Mouse (Mus musculus) 3134 (cell line): Measurements from ENCODE around the gene Maz.

Experiments
- DNase-seq: peaks from one replicate; pipeline ENCODE4 v3.0.0-alpha.2; 2011; ENCODE audit warnings: low spot score; ENCODE audit not compliant: insufficient read length; ENCODE audit errors: extremely low read depth

The Maz gene

DNA sequence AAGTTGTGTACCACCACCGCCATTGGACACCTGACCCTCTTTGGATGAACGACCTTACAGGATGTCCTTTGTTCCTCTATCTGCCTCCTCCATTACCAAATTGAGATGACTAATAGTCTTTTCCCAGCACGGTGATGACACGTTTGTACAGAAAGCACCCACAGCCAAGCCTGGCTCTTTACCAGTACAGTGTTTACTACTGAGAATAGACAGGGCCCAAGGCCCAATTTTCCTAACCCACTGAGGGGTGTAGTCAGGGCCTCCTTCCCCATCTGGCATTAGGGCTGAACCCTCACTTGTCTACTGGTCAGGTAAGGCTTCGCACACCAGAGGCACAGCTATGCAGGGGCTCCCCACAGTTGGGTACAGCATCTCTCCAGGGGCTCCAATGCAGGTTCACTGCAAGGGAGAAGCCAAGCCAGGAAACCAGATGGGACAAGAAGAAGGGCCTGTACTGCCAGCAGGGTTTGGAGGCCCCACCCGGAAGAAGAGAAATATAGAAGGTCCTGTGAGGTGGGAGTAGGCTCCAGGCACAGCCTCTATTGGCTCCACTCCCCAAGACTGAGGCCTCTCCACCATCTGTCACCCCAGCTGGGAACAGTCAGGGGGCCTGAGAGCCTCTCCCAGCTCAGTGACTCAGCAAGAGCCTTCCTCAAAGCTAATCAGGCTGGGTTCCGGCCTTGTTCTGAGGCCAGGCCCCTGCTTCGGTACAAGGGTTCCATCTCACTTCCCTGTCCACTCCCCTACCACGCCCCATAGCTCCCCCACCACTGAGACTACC lies 18.4 kb downstream of the Maz start:
- DNase-seq, result peak; percentile 78

DNA sequence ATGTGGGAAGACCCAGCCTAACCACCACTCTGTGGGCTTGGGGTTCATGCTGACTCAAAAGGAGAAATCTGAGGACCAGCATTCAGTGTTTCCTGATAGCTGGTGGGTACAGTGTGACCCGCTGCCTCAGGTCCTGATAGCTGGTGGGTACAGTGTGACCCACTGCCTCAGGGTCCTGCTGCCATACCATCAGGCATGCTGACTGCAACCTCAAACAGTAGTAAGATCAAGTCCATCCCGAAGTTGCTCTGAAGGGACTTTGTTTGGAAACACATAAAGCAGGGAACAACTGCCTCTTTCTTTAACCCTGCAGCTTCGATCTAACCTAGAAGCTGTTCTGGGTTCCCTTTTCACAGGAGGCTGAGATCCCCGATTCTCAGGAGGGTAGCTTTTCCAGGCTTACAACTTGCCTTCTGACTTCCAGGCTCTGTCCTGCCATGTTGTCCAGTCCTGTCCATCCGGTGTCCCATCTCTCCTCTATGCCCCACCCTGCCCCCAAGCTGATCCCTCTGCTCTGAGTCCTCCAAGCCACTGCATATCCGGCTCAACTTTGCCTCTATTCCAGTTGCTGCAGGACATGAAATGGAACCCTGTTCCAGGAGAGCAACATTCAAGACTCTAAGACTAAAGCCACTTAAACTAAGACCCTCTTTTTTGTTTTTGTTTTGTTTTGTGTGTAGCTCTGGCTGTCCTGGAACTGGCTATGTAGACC lies 19.4 kb downstream of the Maz start:
- DNase-seq, result no peak

DNA sequence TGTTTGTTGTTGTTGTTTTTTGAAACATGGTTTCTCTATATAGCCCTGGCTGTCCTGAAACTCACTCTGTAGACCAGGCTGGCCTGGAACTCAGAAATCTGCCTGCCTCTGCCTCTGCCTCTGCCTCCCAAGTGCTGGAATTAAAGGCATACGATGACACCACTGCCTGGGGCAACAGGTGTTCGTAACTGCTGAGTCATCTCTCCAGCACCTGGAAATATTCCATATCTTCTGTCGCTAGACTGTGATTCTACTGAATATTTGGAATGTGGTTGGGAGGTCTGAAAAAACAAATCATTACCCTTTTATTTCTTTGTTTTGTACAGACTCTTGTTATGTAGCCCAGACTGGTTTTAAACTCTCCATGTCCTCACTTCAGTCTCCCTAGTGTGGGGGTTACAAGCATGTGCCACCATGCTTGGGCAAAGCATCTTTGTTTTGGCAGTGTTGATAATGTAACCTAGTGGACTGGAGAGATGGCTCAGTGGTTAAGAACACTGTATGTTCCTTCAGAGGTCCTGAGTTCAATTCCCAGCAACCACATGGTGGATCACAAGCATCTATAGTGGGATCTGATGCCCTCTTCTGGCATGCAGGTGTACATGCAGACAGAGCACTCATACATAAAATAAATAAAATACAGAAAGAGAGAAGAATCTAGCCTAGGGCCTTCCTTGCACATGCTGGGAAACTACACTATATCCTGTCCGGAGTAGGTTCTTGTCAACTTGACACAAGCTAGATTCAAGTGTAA lies 22.5 kb downstream of the Maz start:
- DNase-seq, result no peak

DNA sequence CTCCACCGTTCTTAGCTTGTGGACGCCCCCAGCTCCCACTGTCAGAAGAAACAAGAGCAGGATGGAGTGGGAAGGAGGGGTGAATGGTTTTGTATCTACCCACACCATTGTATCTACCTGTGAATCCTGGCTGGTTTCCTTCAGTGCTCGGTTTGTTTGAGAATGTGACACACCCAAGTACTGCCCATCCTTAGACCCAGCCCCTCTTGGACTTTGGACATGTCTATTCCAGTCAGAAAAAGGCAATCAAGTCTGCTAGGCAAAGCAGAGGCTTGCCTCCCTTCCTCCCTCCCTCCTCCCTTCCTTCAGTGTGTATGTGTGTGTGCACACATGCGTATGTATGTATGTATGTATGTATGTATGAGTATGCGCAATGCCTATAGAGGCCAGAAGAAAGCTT lies 23.2 kb downstream of the Maz start:
- no peak for DNase-seq

DNA sequence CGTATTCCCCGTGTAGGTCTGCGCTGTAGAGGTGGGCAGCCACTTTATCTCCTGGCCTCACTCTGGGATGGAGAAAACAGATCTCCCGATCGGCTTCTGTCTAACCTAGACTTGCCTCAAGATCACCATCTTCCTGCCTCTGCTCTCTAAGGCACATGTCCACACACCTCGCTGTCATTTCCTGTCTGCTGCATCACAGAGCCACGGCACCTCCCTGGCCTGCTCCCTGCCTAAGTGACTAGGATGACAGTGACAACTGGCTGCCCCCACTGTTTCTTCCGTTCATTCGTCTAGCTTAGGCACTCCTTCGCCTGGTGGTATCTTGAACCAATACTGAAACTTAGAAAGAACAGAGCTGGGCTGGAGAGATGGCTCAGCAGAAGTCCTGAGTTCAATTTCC lies 27.3 kb downstream of the Maz start:
- DNase-seq, result no peak

DNA sequence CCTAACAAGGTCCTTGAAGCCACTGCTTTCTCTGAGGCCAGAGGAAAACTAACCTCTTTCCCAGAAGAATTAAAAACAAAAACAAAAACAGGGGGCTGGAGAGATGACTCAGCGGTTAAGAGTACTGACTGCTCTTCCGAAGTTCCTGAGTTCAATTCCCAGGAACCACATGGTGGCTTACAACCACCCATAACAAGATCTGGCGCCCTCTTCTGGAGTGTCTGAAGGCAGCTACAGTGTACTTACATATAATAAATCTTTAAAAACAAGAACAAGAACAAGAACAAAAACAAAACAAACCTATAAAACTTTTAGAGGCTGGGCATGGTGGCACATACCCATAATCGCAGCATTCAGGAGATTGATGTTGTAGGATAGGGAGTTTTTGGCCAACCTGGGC lies 30.4 kb downstream of the Maz start:
- DNase-seq, result no peak

DNA sequence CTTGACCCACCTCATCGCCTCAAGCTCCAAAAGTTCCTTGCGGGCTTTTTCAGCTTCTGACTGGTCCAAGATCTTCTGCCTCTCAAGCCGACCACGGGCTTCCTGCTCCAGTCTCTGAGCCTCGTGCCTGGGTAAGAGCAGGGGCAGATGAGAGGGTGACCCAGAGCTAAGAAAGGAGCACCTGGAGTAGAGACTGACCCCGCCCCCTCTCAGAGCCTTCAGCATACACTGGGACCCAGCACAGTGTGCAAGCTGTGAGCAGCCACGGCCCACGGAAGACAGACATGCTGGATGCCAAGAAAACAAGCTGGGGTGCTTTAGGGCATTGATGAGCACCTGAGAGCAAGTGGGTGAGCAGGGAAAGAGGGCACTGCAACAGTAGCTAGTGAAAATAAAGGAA lies 38.0 kb downstream of the Maz start:
- DNase-seq, result no peak

DNA sequence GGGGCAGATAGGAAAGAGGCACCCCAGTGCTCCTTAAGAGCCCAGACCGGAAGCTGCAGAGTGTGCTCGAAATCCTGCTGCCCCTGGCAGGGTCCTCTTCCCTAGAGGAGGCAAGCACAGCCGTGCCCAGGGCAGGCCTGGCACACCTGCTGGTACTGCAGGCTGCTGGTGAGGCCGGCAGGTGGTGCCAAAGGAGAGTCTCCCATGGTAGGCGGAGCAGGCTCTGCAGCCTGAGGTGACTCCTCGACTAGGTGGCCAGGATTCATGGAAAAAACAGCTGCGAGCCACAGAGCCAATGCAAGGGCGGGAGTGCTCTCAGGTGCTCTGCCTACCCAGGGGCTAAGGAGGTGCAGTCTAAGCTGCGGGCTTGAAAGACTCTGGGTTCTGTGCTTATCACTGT lies 40.5 kb downstream of the Maz start:
- no peak for DNase-seq

DNA sequence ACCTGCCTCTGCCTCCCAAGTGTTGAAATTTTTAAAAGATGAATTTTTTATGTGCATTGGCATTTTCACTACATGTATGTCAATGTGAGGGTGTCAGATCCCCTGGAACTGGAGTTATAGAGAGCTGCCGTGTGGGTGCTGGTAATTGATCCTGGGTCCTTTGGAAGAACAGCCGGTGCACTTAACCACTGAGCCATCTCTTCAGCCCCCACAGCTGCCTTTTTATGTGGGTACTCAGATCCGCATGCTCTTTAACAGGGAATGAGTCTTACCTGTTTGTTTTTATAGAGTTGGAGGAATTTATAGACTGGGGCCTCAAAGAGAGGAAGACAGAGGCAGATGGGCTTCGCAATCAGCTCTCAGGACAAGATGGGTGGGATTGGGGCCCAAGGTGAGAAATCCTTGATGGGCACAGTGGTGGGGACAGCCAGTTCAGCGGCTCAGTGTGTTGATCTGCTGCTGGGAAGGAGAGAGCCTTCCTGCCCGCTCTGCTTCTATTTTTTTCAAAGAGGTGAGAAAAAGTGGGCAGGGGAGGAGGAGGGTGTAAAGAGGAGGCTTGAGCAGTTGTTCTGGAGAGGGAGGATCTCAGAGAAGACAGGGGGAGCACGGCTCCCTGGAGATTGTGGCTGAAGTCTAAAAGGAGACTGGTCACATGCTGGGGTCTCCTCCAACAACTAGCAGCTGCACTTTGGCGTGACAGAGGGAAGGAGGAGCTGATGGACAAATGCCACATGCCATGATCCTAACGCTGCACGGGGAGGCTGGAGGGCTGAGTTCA lies 42.0 kb downstream of the Maz start:
- DNase-seq, result no peak

DNA sequence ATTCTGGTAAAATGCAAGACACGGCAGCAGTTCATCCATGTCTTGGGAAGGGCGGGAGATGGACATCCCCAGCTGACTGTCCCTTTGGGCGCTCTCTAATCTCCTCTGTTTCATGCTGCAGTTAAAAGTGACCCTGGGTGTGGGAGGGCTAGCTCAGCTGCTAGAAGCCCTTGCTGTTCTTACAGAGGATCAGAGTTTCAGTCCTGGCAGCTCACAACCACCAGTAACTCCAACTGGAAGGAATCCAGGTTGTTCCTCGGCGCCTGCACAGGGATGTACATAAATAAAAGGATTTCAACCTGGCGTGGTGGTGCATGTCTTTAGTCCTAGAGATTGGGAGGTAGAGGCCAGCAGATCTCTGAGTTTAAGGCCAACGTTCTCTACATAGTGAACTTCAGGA lies 43.7 kb downstream of the Maz start:
- no peak for DNase-seq

DNA sequence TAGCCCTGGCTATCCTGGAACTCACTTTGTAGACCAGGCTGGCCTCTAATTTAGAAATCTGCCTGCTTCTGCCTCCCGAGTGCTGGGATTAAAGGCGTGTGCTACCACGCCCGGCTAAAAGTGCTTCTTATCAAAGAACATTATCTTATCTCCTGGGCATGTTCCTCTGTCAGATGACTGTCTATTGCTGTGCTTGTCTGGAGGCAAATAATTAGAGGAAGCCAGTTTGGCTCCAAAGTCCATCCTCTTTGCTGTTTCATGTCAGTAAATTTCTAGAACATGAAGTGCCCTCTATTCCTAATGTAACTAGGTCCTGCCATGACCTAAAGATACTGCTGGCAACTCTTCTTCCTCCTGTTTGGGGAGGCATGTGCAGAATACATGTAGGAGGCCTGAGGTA lies 44.8 kb downstream of the Maz start:
- no peak for DNase-seq

DNA sequence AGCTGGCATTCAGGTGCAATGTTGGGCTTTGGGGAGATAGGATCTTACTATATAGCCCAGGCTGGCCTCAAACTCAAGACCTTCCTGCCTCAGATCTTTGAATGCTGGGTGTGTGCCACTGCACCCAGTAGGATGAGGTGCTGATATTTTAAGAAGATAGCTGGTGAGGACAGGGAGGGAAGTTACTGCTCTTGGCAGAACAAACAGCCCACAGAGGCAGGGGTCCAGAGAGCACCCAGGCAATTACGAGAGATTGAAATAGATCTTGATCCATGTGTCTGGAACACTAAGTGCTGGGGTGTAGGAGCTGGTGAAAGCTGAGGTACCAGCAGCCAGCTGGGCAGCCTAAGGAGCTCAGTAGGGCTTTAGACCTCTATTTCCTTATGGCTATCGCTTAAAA lies 45.2 kb downstream of the Maz start:
- DNase-seq, result no peak

DNA sequence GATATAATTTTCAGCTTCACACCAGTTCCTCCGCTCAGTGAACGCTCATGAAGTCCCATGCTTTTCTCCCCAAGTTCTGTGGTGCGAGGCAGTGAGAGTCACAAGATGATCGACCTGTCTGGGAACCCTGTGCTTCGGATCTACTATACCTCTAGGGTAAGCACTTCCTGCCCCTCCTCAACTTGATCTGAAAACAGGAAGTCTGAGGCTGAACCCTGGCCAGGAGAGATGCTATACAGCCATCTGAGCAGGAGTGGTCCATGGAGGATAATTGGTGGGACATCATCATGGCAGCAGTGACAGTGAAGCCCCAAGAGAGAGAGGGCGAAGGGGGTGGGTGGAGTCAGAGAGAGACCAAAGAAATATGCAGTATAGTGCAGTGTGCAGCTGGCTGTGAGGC lies 48.0 kb downstream of the Maz start:
- no peak for DNase-seq

DNA sequence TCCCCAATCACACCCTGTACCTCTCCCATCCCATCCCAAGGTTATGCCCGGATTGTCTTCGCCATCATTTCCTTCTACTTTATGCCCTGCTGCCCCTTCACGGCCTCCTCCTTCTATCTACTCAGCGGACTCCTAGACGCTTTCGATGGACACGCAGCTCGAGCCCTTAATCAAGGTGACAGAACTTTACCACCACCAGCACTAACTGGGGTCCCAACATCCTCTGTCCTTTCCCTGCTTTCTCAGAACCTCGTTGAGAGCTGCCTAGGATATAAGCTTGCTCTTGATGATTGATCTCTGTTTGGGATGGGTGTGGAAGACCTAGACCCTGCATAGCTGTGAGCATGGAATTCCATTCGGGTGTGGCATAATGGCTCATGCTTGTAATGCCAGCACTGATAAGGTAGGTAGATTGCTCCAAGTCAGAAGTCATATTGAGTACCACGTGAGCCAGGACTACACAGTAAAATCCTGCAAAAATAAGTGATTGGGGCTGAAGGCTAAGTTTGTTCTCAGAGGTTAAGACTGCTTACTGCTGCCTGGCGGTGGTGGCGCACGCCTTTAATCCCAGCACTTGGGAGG lies 49.9 kb downstream of the Maz start:
- no peak for DNase-seq

DNA sequence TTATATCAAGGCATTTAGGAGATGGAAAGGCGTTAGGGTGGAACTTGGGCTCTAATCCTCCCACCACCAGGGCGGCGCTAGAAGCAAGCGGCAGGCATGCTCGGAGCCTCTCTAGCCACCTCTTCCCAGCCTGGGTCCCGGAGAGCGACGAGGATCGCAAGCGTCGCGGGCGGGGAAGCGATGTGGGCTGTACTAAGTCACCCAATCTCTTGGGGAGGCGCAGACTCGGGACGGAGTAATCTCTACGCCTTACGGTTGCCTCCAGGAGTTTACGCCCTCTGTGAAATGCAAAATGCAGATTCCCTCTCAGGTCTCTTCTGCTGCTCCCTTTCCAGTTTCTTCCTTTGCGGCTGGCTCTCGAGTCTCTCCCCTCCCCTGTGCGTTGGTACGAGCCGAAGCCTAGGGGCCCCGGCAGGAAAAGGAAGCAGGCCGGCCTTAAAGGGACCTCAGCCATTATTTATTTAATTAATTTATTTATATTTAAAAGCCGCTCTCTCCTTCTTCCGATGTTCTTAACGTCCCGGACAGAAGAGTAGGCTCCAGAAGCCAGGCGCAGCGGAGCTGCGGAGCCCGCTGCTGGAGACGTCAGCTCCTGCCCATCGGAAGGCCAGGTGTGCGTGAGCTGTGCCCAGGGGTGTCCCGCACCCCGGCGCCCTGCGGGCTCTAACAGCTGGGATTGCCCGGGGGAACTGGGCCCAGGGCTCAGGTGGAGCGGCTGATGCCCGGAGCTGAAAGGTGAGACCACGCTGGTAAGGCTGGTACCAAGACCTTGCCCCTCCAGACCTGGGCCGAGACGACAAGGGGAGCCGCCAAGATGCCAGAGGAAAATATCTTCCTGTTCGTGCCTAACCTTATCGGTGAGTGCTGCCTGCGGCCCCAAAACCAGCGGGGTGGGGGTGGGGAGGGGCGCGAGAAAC lies 50.6 kb downstream of the Maz start, which contains the start of gene Cdiptos:
Gene Cdiptos (minus strand): TSS at position 149 of the 917 bp plus-strand sequence.
- peak; percentile 87 for DNase-seq

DNA sequence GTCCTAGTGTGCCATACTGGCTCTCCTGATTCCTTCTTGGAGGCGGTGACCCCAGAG lies 51.1 kb downstream of the Maz start, which contains the start of gene Cdipt:
Gene Cdipt (plus strand): TSS at position 22 of the 57 bp plus-strand sequence.
- no peak for DNase-seq

DNA sequence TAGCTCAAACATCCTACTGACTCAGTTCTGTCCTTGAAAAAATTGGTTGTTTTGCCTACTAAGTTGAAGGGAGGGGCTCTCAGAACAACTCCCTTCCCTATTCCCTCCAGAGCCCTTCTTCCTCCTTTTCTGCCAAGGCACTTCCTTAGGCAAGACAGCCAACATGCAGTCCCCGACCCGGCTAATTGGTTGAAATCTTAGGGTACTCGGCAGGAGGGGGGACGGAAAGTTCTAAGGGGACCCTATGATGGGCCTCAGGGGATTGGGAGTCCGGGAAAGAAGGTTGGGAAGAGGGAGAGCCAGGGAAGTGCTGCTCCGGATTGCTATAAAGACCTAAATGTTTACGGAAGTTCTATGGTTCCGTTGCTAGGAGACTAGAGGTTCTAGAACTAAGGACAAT lies 51.3 kb downstream of the Maz start:
- no peak for DNase-seq
